Mouse (Mus musculus) limb, embryonic 12.5 days (tissue): ENCODE data around the gene Fbxw7. TPM values are rescaled to one million over a fixed set of nuclear protein-coding genes. Genes with fewer than 3 reads are reported as not detected.
"Not testable (repeated sequence)": the region's sequence is repeated elsewhere in the genome, so short reads cannot be mapped to it uniquely, and the experiment has no call there.

Experiments
- ATAC-seq: fragments of 200-750 bp; cut with Nextera tagmentation; 2 replicates; pipeline ENCODE4 v1.8.0; 2017; ENCODE audit warnings: low read depth, moderate TSS enrichment; ENCODE audit not compliant: insufficient number of reproducible peaks, insufficient read depth, low FRiP score, low TSS enrichment
- H3K27ac ChIP-seq: fragments of 300-500 bp; sonication (generic); 2 replicates; pipeline ENCODE4 v1.5.1; 2016; ENCODE audit warnings: mild to moderate bottlenecking, moderate library complexity
- H3K27me3 ChIP-seq: fragments of 300-500 bp; sonication (generic); 2 replicates; pipeline ENCODE4 v1.6.1; 2016; ENCODE audit warnings: mild to moderate bottlenecking, moderate library complexity
- H3K36me3 ChIP-seq: fragments of 300-500 bp; sonication (generic); 2 replicates; pipeline ENCODE4 v1.6.1; 2016; ENCODE audit warnings: mild to moderate bottlenecking, moderate library complexity
- H3K4me1 ChIP-seq: fragments of 300-500 bp; sonication (generic); replicated peaks from 2 replicates; pipeline ENCODE4 v1.6.1; 2016
- H3K4me2 ChIP-seq: fragments of 300-500 bp; sonication (generic); 2 replicates; pipeline ENCODE4 v1.6.1; 2016; ENCODE audit warnings: mild to moderate bottlenecking, moderate library complexity
- H3K4me3 ChIP-seq: fragments of 300-500 bp; sonication (generic); replicated peaks from 2 replicates; pipeline ENCODE4 v1.5.1; 2016; ENCODE audit warnings: mild to moderate bottlenecking
- H3K9ac ChIP-seq: fragments of 300-500 bp; sonication (generic); replicated peaks from 2 replicates; pipeline ENCODE4 v1.6.1; 2016; ENCODE audit warnings: mild to moderate bottlenecking, moderate library complexity
- H3K9me3 ChIP-seq: fragments of 300-500 bp; sonication (generic); 2 replicates; pipeline ENCODE4 v1.6.1; 2016; ENCODE audit warnings: mild to moderate bottlenecking, moderate library complexity
- WGBS: fragments of 180-500 bp; shearing (Covaris S2); methylation state at CpG from one replicate; pipeline ENCODE4 v1.1.7; 2016; 5-methylcytosine and 5-hydroxymethylcytosine counted together
- polyA plus RNA-seq: library from polyadenylated mRNA; unstranded; fragments of >200 nt; fragmentation: Nextera tagmentation; extraction: Ambion mirVana; gene quantifications from 2 replicates; pipeline ENCODE4 v1.2.1, GENCODE M21; 2016

Fbxw7 gene
- polyA plus RNA-seq, 1 experiment from 2014 or later: 10.8 TPM

DNA sequence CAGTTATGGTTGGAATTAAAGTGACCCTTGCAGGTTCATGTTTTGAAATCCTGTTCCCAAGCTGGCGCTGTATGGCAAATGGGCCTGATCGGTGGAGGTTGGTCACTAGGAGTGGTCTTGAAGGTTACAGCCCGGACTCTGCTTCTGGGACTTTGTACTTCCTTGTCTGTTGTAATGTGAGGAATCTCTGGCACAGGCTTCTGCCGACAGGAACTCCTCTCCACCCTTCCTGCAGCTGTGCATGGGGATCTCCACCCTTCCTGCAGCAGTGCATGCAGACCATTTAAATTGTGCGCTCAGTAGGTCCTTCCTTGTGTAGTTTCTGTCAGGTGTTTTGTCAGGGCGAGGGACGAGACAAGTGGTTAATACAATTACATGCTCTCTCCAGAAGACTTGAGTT lies 37.8 kb downstream of the Fbxw7 start:
- 82% methylated on average over 7 of the region's 7 CpGs for WGBS

DNA sequence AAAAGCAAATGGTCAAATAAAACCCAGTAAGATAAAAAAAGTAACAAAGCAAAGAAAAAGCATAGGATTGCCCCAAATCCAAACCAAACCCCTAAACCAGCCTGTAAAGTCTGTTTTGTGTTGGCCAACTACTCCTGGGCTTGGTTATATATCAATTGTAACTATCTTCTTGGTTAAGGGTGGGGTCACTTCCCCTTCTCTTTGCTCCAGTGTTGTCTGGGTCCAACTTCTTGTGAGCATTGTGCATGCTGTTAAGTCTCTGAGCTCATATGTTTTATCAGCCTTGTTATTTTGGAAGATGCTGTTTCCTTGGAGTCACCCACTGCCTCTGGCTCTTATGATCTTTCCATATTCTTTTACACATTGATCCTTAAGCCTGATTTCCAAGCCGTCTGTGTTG lies 39.4 kb downstream of the Fbxw7 start:
- Histone ChIP-seq H3K4me3 (no peak overlapping the region), H3K27ac (no peak overlapping the region), H3K27me3 (no peaks in the 10 kb centered on the region), H3K9me3 (no peaks in the 10 kb centered on the region), H3K4me1 (no peaks in the 10 kb centered on the region), H3K36me3 (no peaks in the 10 kb centered on the region), H3K9ac (no peak overlapping the region), H3K4me2 (no peak overlapping the region)
- ATAC-seq: no peak
- WGBS: 83% methylated on average over 1 of the region's 1 CpGs

More for the DNA sequence above, 37.8 kb downstream of the Fbxw7 start:
- no peaks in the 10 kb centered on the region for H3K4me1 ChIP-seq
- ATAC-seq: no peak
- H3K9ac ChIP-seq: no peak overlapping the region
- H3K9me3 ChIP-seq: no peaks in the 10 kb centered on the region
- no peak overlapping the region for H3K4me3 ChIP-seq
- no peaks in the 10 kb centered on the region for H3K27me3 ChIP-seq
- H3K4me2 ChIP-seq: no peak overlapping the region
- no peaks in the 10 kb centered on the region for H3K36me3 ChIP-seq
- H3K27ac ChIP-seq: no peak overlapping the region

DNA sequence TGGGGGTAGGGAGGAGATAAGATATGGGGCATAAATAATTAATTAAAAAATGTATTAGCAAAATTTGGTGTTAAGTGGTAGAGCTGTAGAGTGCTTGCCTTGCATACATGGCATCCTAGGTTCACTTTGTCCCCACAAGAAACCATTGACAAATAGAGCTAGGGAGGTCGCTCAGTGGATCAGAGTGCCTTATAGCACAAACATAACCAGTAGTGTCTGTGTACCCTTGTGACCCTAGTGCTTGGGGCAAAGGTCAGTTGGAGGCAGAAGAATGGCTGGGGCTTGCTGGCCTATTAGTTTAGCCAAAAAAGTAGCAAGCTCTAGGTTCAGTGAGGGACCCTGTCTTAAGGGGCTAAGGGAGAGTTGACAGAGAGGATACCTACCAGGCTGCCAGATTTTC lies 45.6 kb downstream of the Fbxw7 start:
- Histone ChIP-seq H3K4me3 (no peak overlapping the region), H3K4me2 (no peak overlapping the region), H3K4me1 (no peaks in the 10 kb centered on the region), H3K27me3 (no peaks in the 10 kb centered on the region), H3K9me3 (no peaks in the 10 kb centered on the region), H3K27ac (no peak overlapping the region), H3K9ac (no peak overlapping the region), H3K36me3 (no peaks in the 10 kb centered on the region)
- no peak for ATAC-seq
- 75% methylated on average over 1 of the region's 1 CpGs for WGBS

DNA sequence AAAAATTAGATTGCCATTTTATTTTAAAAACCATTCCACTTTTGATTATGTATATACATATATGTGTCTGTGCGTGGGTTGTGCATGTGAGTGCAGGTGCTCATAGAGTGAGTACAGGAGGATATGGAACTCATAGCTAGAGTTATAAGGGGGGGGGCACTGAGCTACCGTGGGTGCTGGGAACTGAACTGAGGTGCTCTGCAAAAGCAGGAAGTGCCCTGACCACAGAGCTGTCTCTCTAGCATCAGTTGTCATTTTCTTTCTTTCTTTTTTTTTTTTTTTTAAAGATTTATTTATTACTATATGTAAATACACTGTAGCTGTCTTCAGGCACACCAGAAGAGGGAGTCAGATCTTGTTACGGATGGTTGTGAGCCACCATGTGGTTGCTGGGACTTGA lies 46.7 kb downstream of the Fbxw7 start:
- not testable (repeated sequence) for H3K4me3 ChIP-seq, H3K4me1 ChIP-seq, H3K27ac ChIP-seq, H3K9me3 ChIP-seq, H3K27me3 ChIP-seq, H3K4me2 ChIP-seq, H3K36me3 ChIP-seq, ATAC-seq, H3K9ac ChIP-seq
- 92% methylated on average over 3 of the region's 3 CpGs for WGBS

DNA sequence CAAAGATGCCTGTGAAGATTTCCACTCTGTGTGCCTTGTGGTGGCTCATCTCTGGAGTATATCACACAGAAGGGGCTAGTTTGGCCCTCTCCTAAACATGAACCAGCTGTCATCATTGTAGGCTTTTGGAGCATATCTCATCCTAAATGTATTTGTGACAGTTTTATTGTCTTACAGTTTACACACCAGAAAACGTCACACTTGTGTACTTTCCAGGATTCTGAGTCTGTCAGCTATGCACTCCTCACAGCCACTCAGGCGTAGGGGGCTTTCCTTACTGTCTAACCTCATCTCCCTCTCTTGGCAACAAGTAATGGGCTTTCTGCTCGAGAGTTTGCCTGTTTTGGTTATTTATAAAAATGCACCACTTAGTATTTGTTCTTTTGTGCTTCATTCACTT lies 50.6 kb downstream of the Fbxw7 start:
- no peak for ATAC-seq

DNA sequence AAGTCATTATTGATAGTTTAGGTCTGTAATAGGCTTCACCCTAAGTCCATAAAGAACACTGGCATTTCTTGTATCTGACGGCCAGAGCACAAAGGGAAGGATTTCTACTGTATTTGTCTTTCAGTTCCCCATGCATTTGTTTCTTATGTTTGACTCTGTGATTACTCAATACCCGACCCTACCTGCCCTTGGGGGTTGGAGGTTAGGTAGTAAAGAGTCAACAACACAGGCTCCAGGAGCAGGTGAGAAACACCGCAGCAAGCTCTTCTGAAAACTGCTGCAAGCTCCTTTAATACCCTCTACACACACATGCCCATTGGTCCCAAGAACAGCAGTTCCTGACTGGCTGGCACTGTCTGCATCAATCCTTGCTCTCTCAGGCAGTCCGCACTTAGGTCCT lies 51.8 kb downstream of the Fbxw7 start:
- H3K36me3 ChIP-seq: no peaks in the 10 kb centered on the region
- 69% methylated on average over 4 of the region's 4 CpGs for WGBS
- ATAC-seq: no peak

More for the DNA sequence above, 50.6 kb downstream of the Fbxw7 start:
- H3K4me1 ChIP-seq: no peaks in the 10 kb centered on the region
- H3K36me3 ChIP-seq: no peaks in the 10 kb centered on the region
- no peak overlapping the region for H3K27ac ChIP-seq
- no peak overlapping the region for H3K4me2 ChIP-seq
- no peak overlapping the region for H3K9ac ChIP-seq
- no peaks in the 10 kb centered on the region for H3K9me3 ChIP-seq
- 71% methylated on average over 3 of the region's 3 CpGs for WGBS
- no peaks in the 10 kb centered on the region for H3K27me3 ChIP-seq
- H3K4me3 ChIP-seq: no peak overlapping the region

DNA sequence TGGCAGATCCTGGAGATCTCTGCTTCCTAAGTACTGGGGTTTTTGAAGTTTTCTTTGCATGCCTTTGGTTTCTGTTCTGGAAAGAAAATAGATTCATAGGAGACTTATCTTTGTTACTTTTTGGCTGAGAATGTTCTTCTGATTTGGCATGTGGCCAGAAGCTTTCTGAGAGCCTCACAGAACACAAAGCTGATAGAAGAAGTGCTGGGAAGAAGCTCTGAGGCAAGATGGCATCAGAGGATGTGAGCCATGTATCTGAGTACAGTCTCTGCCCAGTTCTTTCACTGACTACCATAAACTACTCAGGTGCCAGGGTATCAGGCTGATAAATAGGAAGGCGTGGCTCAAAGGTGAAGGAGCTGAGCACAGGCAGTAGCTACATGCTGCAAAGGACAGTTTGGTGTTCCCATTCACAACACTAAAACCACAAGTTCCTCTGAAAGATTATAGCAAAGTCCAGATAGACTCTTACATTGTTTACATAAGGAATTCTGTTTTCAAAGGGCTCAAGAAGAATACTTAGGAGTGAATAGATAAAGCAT lies 52.4 kb downstream of the Fbxw7 start:
- WGBS: 34% methylated on average over 1 of the region's 1 CpGs
- no peak overlapping the region for H3K4me2 ChIP-seq
- H3K4me3 ChIP-seq: no peak overlapping the region
- no peaks in the 10 kb centered on the region for H3K36me3 ChIP-seq
- no peaks in the 10 kb centered on the region for H3K27me3 ChIP-seq
- no peaks in the 10 kb centered on the region for H3K9me3 ChIP-seq
- no peak for ATAC-seq
- no peaks in the 10 kb centered on the region for H3K4me1 ChIP-seq
- H3K9ac ChIP-seq: no peak overlapping the region
- no peak overlapping the region for H3K27ac ChIP-seq

More for the DNA sequence above, 51.8 kb downstream of the Fbxw7 start:
- H3K4me2 ChIP-seq: no peak overlapping the region
- no peaks in the 10 kb centered on the region for H3K27me3 ChIP-seq
- no peaks in the 10 kb centered on the region for H3K4me1 ChIP-seq
- no peak overlapping the region for H3K4me3 ChIP-seq
- no peak overlapping the region for H3K9ac ChIP-seq
- H3K9me3 ChIP-seq: no peaks in the 10 kb centered on the region
- H3K27ac ChIP-seq: no peak overlapping the region

DNA sequence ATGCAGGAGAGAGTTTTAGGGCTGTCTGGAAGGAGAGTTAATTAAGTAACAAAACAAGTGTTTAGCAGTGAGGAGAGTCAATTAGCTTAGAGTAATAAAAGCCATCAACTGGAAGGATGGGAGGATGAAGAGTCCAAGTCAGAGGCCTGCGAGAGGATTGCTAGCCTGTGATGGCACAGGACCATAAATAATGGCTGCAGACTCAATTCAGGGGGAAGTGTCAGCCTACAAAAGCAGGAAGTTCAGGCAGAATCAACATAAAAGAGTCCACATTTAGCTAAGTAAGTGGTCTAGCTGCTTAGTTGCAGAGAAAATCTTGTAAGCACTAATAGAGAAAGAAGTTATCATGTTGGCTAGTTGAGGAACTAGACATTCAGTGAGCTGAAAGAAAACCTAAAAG lies 52.9 kb downstream of the Fbxw7 start:
- H3K9me3 ChIP-seq: no peaks in the 10 kb centered on the region
- no peak overlapping the region for H3K4me3 ChIP-seq
- no peak overlapping the region for H3K27ac ChIP-seq
- H3K4me2 ChIP-seq: no peak overlapping the region
- WGBS: 17% methylated on average over 1 of the region's 1 CpGs
- no peaks in the 10 kb centered on the region for H3K4me1 ChIP-seq
- no peak for ATAC-seq
- H3K36me3 ChIP-seq: no peaks in the 10 kb centered on the region
- H3K9ac ChIP-seq: no peak overlapping the region
- H3K27me3 ChIP-seq: no peaks in the 10 kb centered on the region

DNA sequence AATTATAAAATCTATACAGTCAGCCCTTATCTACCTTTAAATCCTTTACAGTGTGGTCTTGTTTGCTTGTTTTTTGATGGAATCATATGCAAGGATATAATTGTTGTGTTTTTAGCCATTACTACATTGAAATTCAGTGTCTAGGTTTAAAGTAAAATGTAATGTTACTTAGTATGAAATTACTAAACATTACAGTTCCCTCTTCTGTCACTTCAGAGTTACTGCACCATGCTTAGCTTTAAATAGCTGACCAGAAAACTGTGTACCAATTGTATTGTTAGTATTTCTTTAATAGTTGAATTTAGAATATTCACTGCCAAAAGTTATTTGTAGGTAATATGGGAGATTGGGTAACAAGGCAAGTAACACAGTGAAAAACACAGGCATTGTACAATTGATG lies 55.1 kb downstream of the Fbxw7 start:
- H3K4me3 ChIP-seq: no peak overlapping the region
- H3K9ac ChIP-seq: no peak overlapping the region
- H3K9me3 ChIP-seq: no peaks in the 10 kb centered on the region
- H3K27ac ChIP-seq: no peak overlapping the region
- H3K4me1 ChIP-seq: peaks cover 2% of the 10 kb centered on the region; the same call in 1 of the 2 replicates
- H3K36me3 ChIP-seq: no peaks in the 10 kb centered on the region
- no peak for ATAC-seq
- no peaks in the 10 kb centered on the region for H3K27me3 ChIP-seq
- no peak overlapping the region for H3K4me2 ChIP-seq

DNA sequence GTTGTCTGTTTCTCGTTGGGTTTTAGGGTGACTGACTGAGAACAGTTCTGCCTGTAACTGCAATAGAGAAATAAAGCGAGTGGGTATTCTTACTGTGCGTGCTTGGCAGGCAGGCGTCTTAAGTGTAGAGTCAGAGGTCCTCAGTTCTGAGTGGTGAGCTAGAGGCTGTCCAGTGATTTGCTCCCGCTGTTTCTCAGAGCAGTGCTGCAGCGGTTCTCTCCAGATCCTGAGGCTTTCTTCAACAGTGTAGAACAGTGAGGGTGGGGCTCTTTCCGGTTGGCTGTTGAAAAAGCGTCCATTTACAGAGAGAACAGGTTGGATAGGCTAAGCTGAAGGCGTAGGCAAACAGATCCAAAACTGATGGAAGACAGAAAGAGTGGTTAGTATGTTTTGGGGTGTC lies 60.2 kb downstream of the Fbxw7 start:
- H3K4me3 ChIP-seq: no peak overlapping the region
- no peaks in the 10 kb centered on the region for H3K36me3 ChIP-seq
- H3K4me1 ChIP-seq: peaks cover 5% of the 10 kb centered on the region; the same call in 1 of the 2 replicates
- no peaks in the 10 kb centered on the region for H3K27me3 ChIP-seq
- WGBS: 78% methylated on average over 9 of the region's 9 CpGs
- no peaks in the 10 kb centered on the region for H3K9me3 ChIP-seq
- H3K4me2 ChIP-seq: no peak overlapping the region
- H3K27ac ChIP-seq: no peak overlapping the region
- no peak for ATAC-seq
- no peak overlapping the region for H3K9ac ChIP-seq

DNA sequence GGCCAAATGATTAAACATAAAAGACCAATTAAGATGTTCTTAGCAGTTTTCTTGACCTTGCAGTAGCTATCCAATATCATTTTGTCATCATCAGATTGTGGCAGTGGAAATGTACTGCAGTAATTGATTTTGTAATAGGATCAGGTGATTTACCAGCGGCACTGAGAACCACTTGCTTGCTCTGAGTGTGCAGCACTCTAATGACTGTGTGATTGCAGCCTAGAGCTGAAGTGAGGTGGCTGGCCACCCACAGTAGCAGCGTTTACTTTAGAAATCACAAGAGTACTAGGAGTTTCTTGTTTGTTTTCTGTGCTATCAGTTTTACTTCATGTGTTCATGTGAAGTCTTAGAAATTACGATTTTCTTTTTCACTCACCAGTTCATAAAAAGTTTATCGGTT lies 61.1 kb downstream of the Fbxw7 start:
- WGBS: 76% methylated on average over 4 of the region's 4 CpGs
- Histone ChIP-seq H3K9me3 (no peaks in the 10 kb centered on the region), H3K9ac (no peak overlapping the region), H3K4me3 (no peak overlapping the region), H3K4me2 (no peak overlapping the region), H3K4me1 (peaks cover 5% of the 10 kb centered on the region; the same call in 1 of the 2 replicates), H3K27me3 (no peaks in the 10 kb centered on the region), H3K27ac (no peak overlapping the region), H3K36me3 (no peaks in the 10 kb centered on the region)
- ATAC-seq: no peak

DNA sequence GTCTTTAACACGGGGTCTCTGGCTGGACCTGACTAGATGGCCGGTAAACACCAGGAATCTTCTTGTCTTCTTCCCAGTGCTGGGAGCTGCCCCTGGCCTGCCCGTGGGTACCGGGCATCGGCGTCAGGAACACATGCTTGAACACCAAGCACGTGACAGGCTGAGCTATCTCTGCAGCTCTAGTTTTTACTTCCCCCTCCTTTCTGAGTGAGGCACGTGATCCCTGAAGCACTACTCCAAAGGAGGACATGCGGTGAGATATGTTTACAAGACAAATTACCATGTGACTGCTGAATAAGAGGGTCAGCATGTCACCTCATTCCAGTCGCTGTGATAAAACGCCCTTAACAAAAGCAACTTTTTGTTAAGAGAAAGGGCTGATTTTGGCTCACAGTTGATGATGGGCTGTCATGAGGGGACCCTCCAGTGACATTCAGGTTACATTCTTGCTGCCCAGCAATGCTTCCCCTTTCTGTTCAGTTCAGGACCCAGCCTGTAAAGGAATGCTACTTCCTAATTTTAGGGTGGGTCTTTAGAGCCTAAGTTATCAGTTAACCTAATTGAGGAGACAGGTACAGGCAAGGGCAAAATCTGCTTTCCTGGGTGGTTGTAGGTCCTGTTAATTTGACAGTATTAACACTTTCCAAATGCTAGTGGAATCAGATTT lies 68.9 kb downstream of the Fbxw7 start:
- H3K9me3 ChIP-seq: no peaks in the 10 kb centered on the region
- WGBS: 54% methylated on average over 11 of the region's 11 CpGs
- ATAC-seq: no peak
- no peaks in the 10 kb centered on the region for H3K27me3 ChIP-seq
- H3K4me1 ChIP-seq: 0 out of 2 replicates have a peak, but pooled peaks cover 6% of the 10 kb centered on the region
- no peak overlapping the region for H3K4me3 ChIP-seq
- no peak overlapping the region for H3K4me2 ChIP-seq
- no peaks in the 10 kb centered on the region for H3K36me3 ChIP-seq
- H3K27ac ChIP-seq: no peak overlapping the region
- no peak overlapping the region for H3K9ac ChIP-seq
